In genomic region chr11:88233528-88234427, GRCm38 (mm10) we compare ENCODE assay signal across 8 mouse cellular contexts. TPM values are rescaled to one million over a fixed set of nuclear protein-coding genes. Genes with fewer than 3 reads are reported as not detected.
A peak's percentile ranks its signal among the peaks of the same experiment; 100 is the strongest.
DNase-seq lines count a peak whose midpoint lies in the region; ATAC-seq and TF ChIP-seq lines count a peak whose summit lies in the region.

No protein-coding gene starts in this region.

- H3K27me3 ChIP-seq in Patski, result no peaks in the 10 kb centered on the region
- H3K27me3 ChIP-seq in hindbrain, embryonic 13.5 days, result 0 out of 2 replicates have a peak, but pooled peaks cover 7% of the 10 kb centered on the region
- H3K27me3 ChIP-seq in liver, embryonic 13.5 days, result peaks cover 6% of the 10 kb centered on the region; the same call in 1 of the 2 replicates

- no peak overlapping the region for H3K4me3 ChIP-seq in hindbrain, embryonic 13.5 days
- no peak overlapping the region for H3K4me3 ChIP-seq in liver, embryonic 13.5 days (replicated peaks)

- 24% methylated on average over 17 of the region's 17 CpGs for WGBS in hindbrain, embryonic 13.5 days
- 12% methylated on average over 17 of the region's 17 CpGs for WGBS in liver, embryonic 13.5 days (ENCODE audit: insufficient replicate concordance)

- H3K9me3 ChIP-seq in hindbrain, embryonic 13.5 days, result no peaks in the 10 kb centered on the region
- H3K9me3 ChIP-seq in liver, embryonic 13.5 days (replicated peaks), result no peaks in the 10 kb centered on the region

- CTCF ChIA-PET in Patski (lab: Charles Lee), result interaction anchor here (1.0 to 2.4 kb wide), 2 partner anchors 11 to 606 kb away, joined by 3 to 7 read pairs; no protein-coding TSS in a partner anchor

- ATAC-seq in Patski, result peak; percentile 41
- peak; percentile 82 for ATAC-seq in hindbrain, embryonic 13.5 days (ENCODE audit: low FRiP score)
- ATAC-seq in liver, embryonic 13.5 days (ENCODE audit: low read depth), result 0 out of 2 replicates have a peak, but pooled peaks have one; percentile 35
- ATAC-seq in neutrophil, adult 5-6 weeks (ENCODE audit: extremely low read depth, insufficient number of reproducible peaks, low FRiP score, poor library complexity, severe bottlenecking), result peak; percentile 49

- H3K4me2 ChIP-seq in hindbrain, embryonic 13.5 days, result 0 out of 2 replicates have a peak overlapping the region, but pooled peaks have one; percentile 2
- H3K4me2 ChIP-seq in liver, embryonic 13.5 days, result 0 out of 2 replicates have a peak overlapping the region, but pooled peaks have one; percentile 54

- no peak for TF ChIP-seq CTCF in Patski (IDR thresholded peaks at IDR 0.05)

- POLR2A ChIA-PET in Patski (lab: Charles Lee), result no interaction called here

- 0 out of 2 replicates have a peak overlapping the region, but pooled peaks have one; percentile 35 for H3K9ac ChIP-seq in hindbrain, embryonic 13.5 days
- no peak overlapping the region for H3K9ac ChIP-seq in liver, embryonic 13.5 days

- DNase-seq in CD4-positive helper T cell, adult 2 months (ENCODE audit: low read depth, low spot score), result peak; percentile 75
- DNase-seq in Patski (ENCODE audit: low read depth, low spot score), result no peak
- no peak for DNase-seq in liver, embryonic 13.5 days
- DNase-seq in frontal cortex, postnatal 36 days (ENCODE audit: low spot score in 2 of 2), result no peak
- DNase-seq in testis, postnatal 10 days (ENCODE audit: low spot score), result no peak
- DNase-seq in ovary, adult 18-20 months (ENCODE audit: low spot score), result no peak

- in situ Hi-C loops in Patski (cut with MboI; ENCODE audit: low pct_unique_long_range_greater_than_20kb), result no loop called here

- H3K36me3 ChIP-seq in hindbrain, embryonic 13.5 days, result no peaks in the 10 kb centered on the region
- H3K36me3 ChIP-seq in liver, embryonic 13.5 days, result no peaks in the 10 kb centered on the region

- H3K4me1 ChIP-seq in hindbrain, embryonic 13.5 days (replicated peaks), result peaks cover 54% of the 10 kb centered on the region
- H3K4me1 ChIP-seq in liver, embryonic 13.5 days (replicated peaks), result peaks cover 30% of the 10 kb centered on the region

- peak overlapping the region; percentile 88 for H3K27ac ChIP-seq in hindbrain, embryonic 13.5 days
- peak overlapping the region; percentile 13 for H3K27ac ChIP-seq in liver, embryonic 13.5 days

RNA-seq across cellular contexts. Expression of gene Mrps23, which starts 29.6 kb away (rescaled TPM):
- polyA plus RNA-seq in Patski (2021), result 105 TPM
- 71.1 TPM in 2 replicates for polyA plus RNA-seq in hindbrain, embryonic 13.5 days (2015; fragmentation: Nextera tagmentation; extraction: Ambion mirVana)
- 44.0 and 45.8 TPM in 2 replicates for polyA plus RNA-seq in liver, embryonic 13.5 days (2015; fragmentation: Nextera tagmentation; extraction: Ambion mirVana)
- 28.5 and 41.0 TPM in 2 replicates for total RNA-seq in neutrophil, adult 5-6 weeks (2017)
